Mouse (Mus musculus) heart, postnatal 0 days (tissue): ENCODE results near the gene Tbxas1. TPM values are rescaled to one million over a fixed set of nuclear protein-coding genes. Genes with fewer than 3 reads are reported as not detected.

Experiments used
- ATAC-seq: fragments of 200-750 bp; cut with Nextera tagmentation; 2 replicates; pipeline ENCODE4 v1.8.0; 2017; ENCODE audit warnings: low read depth, moderate number of reproducible peaks, moderate library complexity; ENCODE audit not compliant: insufficient read depth
- DNase-seq: peaks from one replicate; pipeline ENCODE4 v3.0.0-alpha.2; 2016; ENCODE audit warnings: low spot score
- H3K27ac ChIP-seq: fragments of 300-500 bp; sonication (generic); 2 replicates; pipeline ENCODE4 v1.5.1; 2014; ENCODE audit warnings: low read depth, mild to moderate bottlenecking
- H3K27me3 ChIP-seq: fragments of 300-500 bp; sonication (generic); 2 replicates; pipeline ENCODE4 v1.6.1; 2014; ENCODE audit warnings: low read length, mixed read lengths; ENCODE audit not compliant: control insufficient read depth, insufficient read depth
- H3K36me3 ChIP-seq: fragments of 300-500 bp; sonication (generic); replicated peaks from 2 replicates; pipeline ENCODE4 v1.6.1; 2014; ENCODE audit warnings: low read length, mixed read lengths; ENCODE audit not compliant: control insufficient read depth, insufficient read depth
- H3K4me1 ChIP-seq: fragments of 300-500 bp; sonication (generic); 2 replicates; pipeline ENCODE4 v1.6.1; 2014; ENCODE audit warnings: antibody characterized with exemption; ENCODE audit not compliant: control insufficient read depth, insufficient read depth
- H3K4me2 ChIP-seq: fragments of 300-500 bp; sonication (generic); 2 replicates; pipeline ENCODE4 v1.6.1; 2014; ENCODE audit warnings: low read depth, mild to moderate bottlenecking, low read length, moderate library complexity
- H3K4me3 ChIP-seq: fragments of 300-500 bp; sonication (generic); 2 replicates; pipeline ENCODE4 v1.5.1; 2014; ENCODE audit warnings: low read depth, low read length
- H3K9ac ChIP-seq: fragments of 300-500 bp; sonication (generic); replicated peaks from 2 replicates; pipeline ENCODE4 v1.6.1; 2014; ENCODE audit warnings: low read depth, low read length, mixed read lengths
- H3K9me3 ChIP-seq: fragments of 300-500 bp; sonication (generic); replicated peaks from 2 replicates; pipeline ENCODE4 v1.6.1; 2016; ENCODE audit warnings: low read length; ENCODE audit not compliant: control insufficient read depth
- CTCF ChIP-seq: IDR thresholded peaks from 2 replicates; pipeline ENCODE4 v1.5.1; 2016; ENCODE audit warnings: antibody characterized with exemption, control low read depth, low read depth
- EP300 ChIP-seq: IDR thresholded peaks from 2 replicates; pipeline ENCODE4 v1.6.1; 2016; ENCODE audit warnings: antibody characterized with exemption, low read depth
- WGBS: fragments of 180-500 bp; shearing (Covaris S2); extraction: QIAGEN DNeasy Blood & Tissue Kit; methylation state at CpG from one replicate; pipeline ENCODE4 v1.1.7; 2014; 5-methylcytosine and 5-hydroxymethylcytosine counted together
- polyA plus RNA-seq: library from polyadenylated mRNA; unstranded; fragments of >200 nt; fragmentation: Nextera tagmentation; extraction: Ambion mirVana; gene quantifications from 2 replicates; pipeline ENCODE4 v1.2.1, GENCODE M21; 2015
- total RNA-seq: library from RNA; depleted of rRNA; stranded (reverse); fragments of >200 nt; gene quantifications from 2 replicates; pipeline ENCODE4 v1.2.3, GENCODE M21; 2014; ENCODE audit warnings: low replicate concordance

Gene Tbxas1
- total and polyA plus RNA-seq, 2 experiments from 2014 or later, result 0.64 to 1.6 TPM

DNA sequence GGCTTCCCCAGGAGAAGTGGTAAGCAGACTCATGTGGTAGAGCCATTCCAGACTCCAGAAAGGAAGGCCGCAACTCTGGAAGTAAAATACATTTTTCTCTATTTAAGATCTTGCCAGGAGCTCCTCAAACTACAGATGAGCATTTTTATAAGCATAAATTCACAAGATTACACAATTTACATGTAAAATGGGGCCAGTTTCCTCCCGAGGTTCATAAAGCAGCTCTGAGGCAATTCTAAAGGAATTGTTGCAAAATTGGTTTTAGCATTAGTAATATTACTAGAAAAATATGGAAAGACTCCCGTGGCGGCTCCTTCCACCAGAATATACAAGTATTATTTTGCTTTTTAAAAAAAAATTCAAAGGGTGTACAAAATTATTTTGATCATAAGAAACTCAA lies 100.7 kb downstream of the Tbxas1 start:
- Histone ChIP-seq H3K9ac (no peak overlapping the region), H3K27me3 (no peaks in the 10 kb centered on the region), H3K9me3 (no peaks in the 10 kb centered on the region), H3K4me1 (no peaks in the 10 kb centered on the region), H3K4me3 (no peak overlapping the region), H3K27ac (no peak overlapping the region), H3K36me3 (no peaks in the 10 kb centered on the region), H3K4me2 (no peak overlapping the region)
- WGBS, result 86% methylated on average over 4 of the region's 4 CpGs
- TF ChIP-seq EP300 (no peak), CTCF (no peak)
- DNase-seq, result no peak
- ATAC-seq, result no peak

DNA sequence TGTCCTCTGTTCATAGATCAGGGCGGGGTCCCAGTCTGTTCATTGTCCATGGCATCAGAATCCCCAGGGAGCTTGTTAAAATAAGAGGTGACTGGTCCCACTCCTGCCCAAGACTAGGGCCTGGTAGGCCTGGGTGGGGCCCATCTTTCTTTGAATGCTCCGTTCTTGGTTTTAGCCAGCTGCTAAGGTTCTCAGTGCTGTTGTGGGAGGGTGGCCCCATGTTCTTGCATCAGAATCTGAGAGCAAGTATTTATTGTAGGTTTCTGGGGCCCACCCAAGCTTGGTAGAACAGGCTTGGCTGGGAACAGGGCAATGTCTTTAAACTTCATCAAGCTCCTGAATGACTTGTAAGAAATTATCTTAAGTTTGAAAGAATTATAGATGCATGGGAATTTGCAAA lies 101.2 kb downstream of the Tbxas1 start:
- Histone ChIP-seq H3K27me3 (no peaks in the 10 kb centered on the region), H3K9ac (no peak overlapping the region), H3K4me1 (no peaks in the 10 kb centered on the region), H3K4me3 (no peak overlapping the region), H3K9me3 (no peaks in the 10 kb centered on the region), H3K4me2 (no peak overlapping the region), H3K27ac (no peak overlapping the region), H3K36me3 (no peaks in the 10 kb centered on the region)
- TF ChIP-seq EP300 (no peak), CTCF (no peak)
- no peak for ATAC-seq
- WGBS, result 76% methylated on average over 2 of the region's 2 CpGs
- DNase-seq, result no peak

DNA sequence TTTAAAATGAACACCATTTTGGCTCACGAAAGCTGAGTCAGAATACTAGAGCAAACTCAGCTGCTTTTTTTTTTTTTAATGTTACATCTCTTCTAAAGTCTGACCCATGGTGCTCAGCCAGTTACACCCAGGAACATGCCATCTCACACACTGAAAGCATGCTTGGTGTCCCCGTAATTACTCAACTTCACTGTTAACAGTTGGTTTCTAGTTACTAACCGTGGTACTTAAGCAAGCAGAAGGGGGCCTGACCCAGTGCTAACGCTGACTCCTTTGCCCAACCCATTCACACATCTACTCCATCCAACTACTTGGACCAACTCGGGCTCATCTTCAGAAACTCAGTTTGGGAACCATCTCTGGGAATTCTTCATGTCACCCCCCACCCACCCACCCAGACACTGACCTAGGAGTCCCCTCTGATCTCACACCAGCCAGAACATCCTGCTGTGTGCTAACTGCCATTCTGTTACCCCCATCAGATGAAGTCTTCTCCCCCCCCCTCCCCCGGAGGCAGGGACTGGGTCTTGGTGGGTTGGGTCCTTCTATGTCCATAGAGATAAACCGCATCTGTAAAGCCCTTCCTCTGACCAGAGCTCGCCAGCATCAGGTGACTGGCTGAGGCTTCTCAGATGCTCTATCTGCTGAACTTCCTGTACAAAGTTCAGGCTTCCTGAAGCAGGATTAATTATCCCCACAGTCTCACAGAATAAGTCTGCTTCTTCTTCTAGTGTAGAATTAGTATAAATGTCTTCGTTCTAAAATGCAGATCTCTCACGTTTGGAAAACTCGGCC lies 105.9 kb downstream of the Tbxas1 start:
- 49% methylated on average over 11 of the region's 11 CpGs for WGBS
- TF ChIP-seq CTCF, result no peak
- no peak for TF ChIP-seq EP300

DNA sequence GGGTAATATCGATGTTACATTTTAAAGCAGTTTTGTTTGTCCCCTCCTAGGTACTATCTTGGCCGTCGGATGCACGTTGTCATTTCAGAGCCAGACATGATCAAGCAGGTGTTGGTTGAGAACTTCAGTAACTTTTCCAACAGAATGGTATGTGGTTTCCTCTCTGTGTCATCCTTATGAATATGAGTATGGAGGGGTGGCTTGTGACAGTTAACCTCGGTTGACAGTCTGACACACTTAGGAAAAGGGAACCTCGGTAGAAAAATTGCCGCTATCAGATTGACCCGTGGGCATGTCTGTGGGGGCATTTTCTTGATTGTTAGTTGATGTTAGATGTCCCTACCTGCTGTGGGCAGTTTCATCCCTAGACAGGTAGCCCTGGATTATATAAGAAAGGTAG lies 106.9 kb downstream of the Tbxas1 start:
- DNase-seq (no peak), ATAC-seq (no peak)
- Histone ChIP-seq H3K36me3 (no peaks in the 10 kb centered on the region), H3K4me1 (no peaks in the 10 kb centered on the region), H3K4me3 (no peak overlapping the region), H3K4me2 (no peak overlapping the region), H3K27ac (no peak overlapping the region), H3K9me3 (no peaks in the 10 kb centered on the region), H3K27me3 (no peaks in the 10 kb centered on the region), H3K9ac (no peak overlapping the region)
- no peak for TF ChIP-seq CTCF
- TF ChIP-seq EP300, result no peak
- 85% methylated on average over 8 of the region's 8 CpGs for WGBS

More for the DNA sequence above, 105.9 kb downstream of the Tbxas1 start:
- Histone ChIP-seq H3K9me3 (no peaks in the 10 kb centered on the region), H3K4me1 (no peaks in the 10 kb centered on the region), H3K4me3 (no peak overlapping the region), H3K4me2 (no peak overlapping the region), H3K9ac (no peak overlapping the region), H3K27ac (no peak overlapping the region), H3K36me3 (no peaks in the 10 kb centered on the region), H3K27me3 (no peaks in the 10 kb centered on the region)
- no peak for ATAC-seq
- no peak for DNase-seq

DNA sequence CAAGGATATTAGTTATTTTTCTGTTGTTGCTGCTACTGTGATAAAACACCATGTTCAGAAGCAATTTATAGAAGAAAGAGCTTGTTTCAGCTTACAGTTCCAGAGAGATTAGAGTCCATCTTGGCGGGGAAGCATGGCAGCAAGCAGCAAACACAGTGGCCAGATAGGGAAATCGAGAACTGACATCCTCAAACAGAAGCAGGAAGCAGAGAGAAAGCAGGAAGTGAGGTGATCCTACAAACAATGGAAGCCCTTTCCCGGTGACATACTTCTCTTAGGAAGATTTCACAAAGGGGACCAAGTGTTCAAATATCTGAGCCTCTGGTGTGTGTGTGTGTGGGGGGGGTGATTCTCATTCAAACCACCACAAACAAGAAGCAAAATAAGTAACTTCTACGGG lies 107.5 kb downstream of the Tbxas1 start:
- Histone ChIP-seq H3K4me3 (no peak overlapping the region), H3K27ac (no peak overlapping the region), H3K36me3 (no peaks in the 10 kb centered on the region), H3K4me2 (no peak overlapping the region), H3K4me1 (no peaks in the 10 kb centered on the region), H3K27me3 (no peaks in the 10 kb centered on the region), H3K9ac (no peak overlapping the region), H3K9me3 (no peaks in the 10 kb centered on the region)
- ATAC-seq, result no peak
- peak; percentile 16 for DNase-seq
- TF ChIP-seq EP300 (no peak), CTCF (no peak)
- 61% methylated on average over 4 of the region's 4 CpGs for WGBS

DNA sequence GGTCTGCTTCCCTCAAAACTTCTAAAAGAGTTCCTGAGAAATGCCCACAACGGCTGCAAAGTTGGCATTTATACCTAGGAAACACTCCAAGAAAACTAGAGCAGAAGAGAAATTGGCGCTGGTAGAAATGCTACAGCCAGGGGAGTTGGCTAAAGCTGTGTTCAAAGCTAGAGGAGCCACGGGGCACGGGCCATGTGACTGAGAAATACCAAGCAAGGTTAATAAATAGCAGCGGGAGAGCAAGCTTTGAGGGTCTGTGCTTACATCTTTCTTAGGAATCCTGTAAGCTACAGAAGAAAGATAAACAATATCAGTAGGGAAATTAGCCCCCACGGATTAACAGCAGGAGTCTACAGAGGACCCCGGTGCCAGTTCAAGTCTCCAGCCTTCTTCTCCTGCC lies 107.9 kb downstream of the Tbxas1 start:
- Histone ChIP-seq H3K9me3 (no peaks in the 10 kb centered on the region), H3K27ac (no peak overlapping the region), H3K4me3 (no peak overlapping the region), H3K4me1 (no peaks in the 10 kb centered on the region), H3K4me2 (no peak overlapping the region), H3K27me3 (no peaks in the 10 kb centered on the region), H3K36me3 (no peaks in the 10 kb centered on the region), H3K9ac (no peak overlapping the region)
- ATAC-seq, result no peak
- 43% methylated on average over 7 of the region's 7 CpGs for WGBS
- no peak for TF ChIP-seq EP300
- TF ChIP-seq CTCF, result no peak
- DNase-seq, result no peak
